Mouse (Mus musculus): ENCODE results near the gene Slc9b1.

Slc9b1 gene

DNA sequence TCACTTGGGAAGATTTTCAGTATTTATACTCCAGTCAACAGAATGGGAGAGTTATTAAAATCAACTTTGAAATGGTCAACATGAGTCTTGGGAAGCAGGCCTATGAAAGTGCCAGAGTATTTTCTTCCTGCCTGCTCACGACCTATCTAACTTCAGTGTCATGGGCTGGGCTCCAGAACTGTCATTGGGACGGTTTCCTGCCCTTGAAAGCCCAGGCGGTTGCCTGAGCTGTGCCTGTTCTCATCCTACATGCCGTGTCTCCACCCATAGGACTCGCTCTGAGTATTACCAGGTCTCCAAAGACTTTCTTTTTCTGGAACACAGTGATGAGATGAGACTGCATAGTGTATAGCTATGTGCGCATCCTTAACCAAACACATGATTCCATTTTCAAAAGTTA is 45.4 kb downstream of the Slc9b1 start:
- no peak for DNase-seq (ENCODE audit: low read depth)

DNA sequence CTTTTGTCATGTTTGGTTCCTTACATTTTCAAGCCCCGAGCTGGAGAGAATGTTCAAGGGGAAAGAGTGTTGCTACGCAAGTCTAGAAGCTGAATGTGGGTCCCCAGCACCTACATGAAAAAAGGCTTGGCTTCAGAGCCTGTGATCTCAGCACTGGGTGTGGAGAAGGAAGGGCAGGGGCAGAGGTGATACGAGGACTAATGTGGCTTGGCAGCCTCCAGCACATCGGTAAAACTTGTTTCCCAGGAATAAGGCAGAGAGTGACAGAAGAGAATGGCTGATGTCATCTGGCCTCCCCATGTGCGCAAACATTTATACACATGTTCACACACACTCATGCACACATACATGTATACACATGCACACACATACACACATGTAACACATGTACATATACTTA is 47.3 kb downstream of the Slc9b1 start:
- no peak for DNase-seq (ENCODE audit: low read depth)

DNA sequence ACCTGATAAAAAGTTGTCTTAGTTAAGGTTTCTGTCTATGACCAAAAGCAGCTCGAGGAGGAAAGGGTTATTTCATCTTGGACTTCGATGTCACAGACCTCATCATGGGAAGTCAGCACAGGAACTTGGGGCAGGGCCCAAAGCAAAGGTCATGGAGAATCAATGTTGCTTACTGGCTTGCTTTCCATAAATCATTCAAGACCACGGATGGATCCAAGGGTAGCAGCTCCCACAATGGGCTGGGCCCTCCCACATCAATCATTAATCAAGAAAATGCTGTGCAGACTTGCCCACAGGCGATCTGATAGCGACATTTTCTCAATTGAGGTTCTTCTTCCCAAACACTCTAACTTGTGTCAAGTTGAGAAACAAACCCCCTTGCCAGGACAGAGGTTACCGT is 48.3 kb downstream of the Slc9b1 start:
- no peak for DNase-seq (ENCODE audit: low read depth)

DNA sequence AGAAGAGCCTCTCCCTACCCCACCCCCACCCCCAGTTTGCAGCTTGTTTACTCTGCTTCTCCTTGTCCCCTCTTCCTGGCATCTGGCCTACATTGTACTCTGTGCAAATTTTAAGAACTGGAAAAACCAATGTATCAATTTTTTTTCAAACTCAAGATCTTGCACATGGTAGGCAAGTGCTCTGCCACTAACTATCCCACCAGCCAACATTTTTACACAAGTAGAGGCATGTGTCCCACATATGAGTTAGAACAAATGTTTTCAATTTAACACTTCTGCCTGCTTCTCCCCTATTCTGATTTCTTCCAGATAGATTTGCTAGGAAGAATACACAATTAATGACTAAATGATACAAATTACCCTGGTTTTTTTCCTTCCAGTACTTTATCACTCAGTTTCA is 49.3 kb downstream of the Slc9b1 start:
- no peak for DNase-seq (ENCODE audit: low read depth)

DNA sequence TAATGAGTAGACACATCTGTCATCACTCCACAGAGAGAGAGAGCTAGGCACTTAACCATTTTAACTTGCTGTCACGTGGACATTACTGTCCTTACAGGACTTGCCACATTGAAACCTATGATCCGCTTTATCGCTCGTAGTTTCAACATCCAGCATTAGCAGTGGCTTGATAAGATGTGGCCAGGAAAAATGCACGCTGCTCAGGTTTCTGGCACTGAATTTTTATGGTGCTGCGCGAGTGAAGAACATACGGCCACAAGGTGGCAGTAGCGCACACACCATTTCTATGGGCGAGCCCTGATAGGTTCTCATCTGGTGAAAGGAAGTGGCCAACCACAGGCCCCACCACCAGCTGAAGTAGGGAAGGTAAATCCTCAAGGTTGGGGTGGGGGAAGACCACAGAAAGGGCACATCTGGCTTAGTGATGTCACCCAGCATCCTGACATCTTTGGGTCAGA is 54.4 kb downstream of the Slc9b1 start:
- peak; percentile 68 for DNase-seq (ENCODE audit: low read depth)

DNA sequence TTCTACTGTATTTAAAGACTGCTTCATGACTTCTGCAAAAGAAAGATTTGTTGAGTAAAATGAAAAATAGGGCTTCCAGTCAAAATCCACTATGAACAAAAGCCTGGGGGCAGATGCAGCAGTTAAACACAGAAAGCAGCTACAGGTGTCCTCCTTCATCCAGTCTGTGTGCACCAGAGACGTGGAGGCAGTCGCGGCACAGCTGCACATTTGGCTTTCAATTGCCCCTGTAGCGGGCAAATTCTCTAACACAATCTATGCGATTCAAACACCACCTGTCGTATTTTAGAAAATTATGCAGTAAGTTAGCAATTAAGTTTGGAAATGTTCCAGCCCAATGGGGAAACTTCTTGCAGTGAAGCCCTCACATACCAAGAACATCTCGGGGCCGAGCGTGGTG is 55.4 kb downstream of the Slc9b1 start:
- no peak for DNase-seq (ENCODE audit: low read depth)

DNA sequence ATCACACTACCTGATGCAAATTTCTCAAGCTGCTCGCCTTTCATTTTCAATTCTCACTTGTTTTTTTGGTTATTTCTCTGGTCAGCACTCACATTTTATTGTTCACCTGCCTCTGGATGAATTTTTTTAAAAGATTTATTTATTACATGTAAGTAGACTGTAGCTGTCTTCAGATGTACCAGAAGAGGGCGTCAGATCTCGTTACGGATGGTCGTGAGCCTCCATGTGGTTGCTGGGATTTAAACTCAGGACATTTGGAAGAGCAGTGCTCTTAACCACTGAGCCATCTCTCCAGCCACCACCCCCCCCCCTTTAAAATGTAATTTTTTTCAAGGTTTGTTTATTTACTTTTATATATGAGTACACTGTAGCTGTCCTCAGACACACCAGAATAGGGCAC is 56.0 kb downstream of the Slc9b1 start:
- DNase-seq (ENCODE audit: low read depth), result no peak

DNA sequence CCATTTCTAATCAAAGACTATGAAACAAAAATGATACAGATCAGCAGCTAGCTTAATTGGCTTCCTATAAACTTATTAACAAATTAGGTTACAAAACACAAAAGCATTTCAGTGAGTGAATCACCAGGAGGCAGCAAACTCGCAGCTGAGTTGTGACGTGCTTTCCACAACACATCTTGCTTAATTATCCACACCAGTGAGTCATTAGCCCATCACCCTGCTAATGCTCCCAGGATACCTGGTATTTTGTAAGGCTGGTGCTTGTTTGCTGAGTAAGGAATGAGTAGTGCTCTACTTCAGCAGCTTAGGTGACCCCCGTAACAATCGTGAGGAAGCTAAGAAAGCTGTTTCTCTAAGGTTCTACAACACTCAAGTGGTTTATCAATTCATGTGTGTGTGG is 56.8 kb downstream of the Slc9b1 start:
- peak; percentile 36 for DNase-seq (ENCODE audit: low read depth)

DNA sequence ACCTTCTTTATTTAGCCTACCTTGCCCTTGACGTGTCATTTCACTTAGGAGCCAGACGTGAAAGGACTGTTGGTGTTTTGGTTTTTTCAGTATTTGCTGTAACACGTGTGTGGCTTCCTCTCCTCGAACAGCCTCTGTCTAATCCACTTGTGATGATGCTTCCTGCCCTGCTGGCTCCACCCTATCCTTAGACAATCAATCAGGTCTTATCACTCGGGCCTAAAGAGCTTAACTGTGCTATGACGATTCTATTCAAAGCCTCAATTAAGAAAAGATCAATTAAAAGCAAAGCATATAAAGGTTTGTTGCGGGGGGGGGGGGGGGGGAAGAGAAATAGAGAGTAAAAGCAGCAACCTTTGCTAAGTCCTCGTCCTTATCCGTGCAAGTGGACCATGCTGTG is 59.5 kb downstream of the Slc9b1 start:
- no peak for DNase-seq (ENCODE audit: low read depth)

DNA sequence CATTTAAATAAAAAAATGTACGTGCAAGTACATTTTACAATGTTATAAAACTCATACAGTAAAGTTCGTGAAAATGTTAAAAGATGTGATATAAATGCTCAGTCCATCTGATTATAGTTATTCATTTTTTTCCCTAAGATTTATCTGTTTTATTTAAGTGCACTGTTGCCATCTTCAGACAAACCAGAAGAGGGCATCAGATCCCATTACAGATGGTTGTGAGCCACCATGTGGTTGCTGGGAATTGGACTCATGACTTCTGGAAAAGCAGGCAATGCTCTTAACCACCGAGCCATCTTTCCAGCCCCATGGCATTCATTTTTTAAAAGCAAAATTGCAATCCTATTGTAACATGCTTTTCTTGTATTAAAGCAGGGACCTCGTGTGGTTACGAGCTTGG is 61.4 kb downstream of the Slc9b1 start:
- no peak for DNase-seq (ENCODE audit: low read depth)

DNA sequence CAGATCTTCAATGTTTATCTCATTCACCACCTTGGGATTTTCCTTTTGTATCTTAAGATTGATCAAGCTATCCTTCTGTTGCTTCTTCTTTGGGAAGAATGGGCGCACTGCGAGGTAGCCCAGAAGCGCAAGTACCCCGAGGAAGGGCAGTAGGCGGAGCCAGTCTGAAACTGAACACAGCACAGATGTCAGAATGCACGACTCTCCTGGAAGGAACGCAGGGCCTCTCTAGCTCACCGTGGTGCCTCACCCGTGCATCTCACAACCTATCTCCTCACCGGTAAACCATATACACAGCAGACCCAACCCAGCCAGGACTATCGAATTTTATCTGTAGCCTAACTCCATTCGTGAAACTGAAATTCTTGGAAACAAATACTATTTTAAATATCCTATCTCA is 63.2 kb downstream of the Slc9b1 start:
- DNase-seq (ENCODE audit: low read depth), result no peak

DNA sequence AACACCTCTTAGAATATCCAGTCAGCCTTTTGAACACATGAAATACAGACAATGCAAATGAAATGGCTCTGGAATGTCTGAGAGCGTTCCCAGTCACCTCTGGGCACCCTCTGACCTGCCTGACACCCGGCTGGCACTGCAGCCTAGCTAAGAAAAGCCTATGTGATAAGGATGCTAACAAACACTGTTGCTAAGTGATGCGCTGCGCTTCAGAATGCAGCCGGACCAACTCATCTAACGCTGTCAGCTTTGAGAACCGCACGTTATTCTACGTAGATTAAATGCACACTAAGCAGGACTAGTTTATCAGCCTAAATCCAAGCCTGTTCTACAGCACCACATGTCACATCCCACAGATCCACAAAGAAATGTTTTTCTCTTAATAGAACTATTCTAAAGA is 64.0 kb downstream of the Slc9b1 start:
- no peak for DNase-seq (ENCODE audit: low read depth)

DNA sequence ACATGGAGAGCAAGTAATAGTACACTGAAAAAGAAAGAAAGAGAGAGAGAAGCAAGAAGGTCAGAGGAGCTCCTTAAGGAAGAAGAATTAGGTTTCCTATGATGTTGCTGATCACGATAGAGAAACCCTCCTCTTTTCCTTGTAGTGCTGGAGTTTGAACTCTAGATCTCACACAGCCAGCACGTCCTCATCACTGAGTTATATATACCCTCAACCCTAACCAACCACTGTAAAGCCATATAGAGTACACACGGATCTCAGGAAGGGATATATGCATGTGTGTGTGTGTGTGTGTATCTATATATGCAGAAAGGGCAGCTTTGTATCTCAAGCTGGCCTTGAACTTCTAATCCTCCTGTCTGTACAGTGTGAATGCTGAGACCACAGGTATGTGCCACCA is 69.4 kb downstream of the Slc9b1 start:
- no peak for DNase-seq (ENCODE audit: low read depth)

DNA sequence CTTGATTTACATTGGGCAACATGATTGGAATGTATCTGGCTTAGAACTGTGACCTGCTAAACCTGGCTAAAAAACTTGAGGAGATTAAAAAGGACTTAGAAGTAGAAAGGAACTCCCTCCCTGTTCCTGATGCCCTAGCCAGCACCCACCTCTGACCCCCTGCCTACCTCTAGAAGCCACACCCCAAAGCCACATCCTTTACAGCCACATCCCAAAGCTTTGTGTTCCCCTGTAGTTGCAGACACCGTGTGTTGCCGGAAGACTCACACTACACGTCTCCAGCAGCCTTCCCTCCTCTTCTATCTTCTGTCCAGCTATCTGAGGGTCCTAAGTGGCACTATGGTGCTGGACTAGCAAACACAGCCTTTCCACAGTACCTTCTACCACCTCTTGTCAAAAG is 70.0 kb downstream of the Slc9b1 start:
- DNase-seq (ENCODE audit: low read depth), result no peak

DNA sequence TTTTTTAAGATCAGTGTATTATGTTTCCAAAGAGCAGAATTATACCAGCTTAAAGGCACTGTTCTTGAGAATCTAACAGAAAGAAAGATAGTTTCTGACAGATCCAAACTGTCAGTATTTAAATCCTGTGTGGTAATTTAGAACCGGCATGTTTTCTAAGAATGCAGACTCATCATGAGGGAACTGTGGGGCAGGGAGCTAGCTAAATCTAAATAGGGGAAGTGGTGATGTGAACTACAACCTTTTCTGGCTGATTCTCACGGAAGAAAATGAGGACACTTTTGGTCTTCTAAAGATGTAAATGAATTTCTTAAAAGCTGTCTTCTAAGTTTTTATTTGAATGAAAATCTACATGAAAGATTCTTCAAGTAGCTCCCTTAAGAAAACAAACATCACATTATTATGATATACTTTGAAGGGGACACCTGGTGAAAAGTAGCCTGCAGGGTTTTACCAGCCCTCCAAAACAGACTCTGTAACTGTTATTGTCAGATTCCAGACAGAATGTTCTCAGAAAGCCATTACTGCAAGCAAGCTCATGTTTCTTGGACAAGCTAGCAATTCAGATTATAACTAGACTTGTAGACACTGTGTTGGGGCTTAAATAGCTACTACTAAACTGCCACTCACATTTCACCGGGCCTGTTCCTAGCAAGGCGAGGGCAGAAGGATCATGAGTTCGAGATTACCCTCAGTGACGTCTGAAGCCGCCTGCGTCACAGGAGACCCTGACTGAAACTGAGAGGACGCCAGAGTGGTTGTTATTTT is 72.9 kb downstream of the Slc9b1 start:
- no peak for DNase-seq (ENCODE audit: low read depth)

DNA sequence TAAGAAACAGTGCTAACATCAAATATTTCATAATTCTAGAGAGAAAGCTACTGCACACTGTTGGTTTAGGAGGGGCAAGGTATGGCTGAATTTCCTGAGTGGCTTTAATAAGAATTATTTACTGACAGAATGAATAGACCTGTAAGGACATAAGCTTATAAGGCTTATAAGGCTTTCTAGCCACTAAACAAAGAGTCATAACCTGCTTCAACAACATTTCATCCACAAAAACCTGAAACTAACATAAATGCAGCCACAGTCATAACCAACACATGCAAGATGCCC is 73.4 kb downstream of the Slc9b1 start:
- DNase-seq (ENCODE audit: low read depth), result no peak

DNA sequence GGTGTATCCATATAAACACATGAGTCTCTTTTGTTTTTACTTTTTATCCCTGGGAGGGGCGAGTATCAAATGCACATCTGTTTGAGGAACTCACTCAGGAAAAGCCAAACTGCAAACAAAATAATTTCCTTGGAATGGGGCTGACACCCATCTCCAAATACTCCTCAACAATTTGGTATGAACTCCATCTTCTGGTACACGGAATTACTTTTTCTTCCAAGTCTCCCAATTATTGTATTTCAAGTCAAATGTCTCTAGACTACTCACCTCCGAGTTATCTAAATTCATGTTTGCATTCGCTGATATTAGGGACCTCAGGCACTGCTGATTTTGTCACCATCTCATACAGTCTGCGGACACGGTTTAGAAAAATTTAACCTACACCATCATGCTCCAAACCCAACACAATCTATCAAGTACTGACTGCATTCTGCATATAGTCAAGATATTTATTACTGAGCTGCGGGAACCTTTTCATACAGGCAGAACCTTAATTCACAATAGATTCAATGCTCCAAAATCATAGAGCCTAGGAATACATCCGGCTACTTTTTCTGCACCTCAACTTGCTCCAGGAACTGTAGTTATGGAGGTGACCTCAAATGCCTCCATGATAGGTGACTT is 74.5 kb downstream of the Slc9b1 start:
- no peak for DNase-seq (ENCODE audit: low read depth)

DNA sequence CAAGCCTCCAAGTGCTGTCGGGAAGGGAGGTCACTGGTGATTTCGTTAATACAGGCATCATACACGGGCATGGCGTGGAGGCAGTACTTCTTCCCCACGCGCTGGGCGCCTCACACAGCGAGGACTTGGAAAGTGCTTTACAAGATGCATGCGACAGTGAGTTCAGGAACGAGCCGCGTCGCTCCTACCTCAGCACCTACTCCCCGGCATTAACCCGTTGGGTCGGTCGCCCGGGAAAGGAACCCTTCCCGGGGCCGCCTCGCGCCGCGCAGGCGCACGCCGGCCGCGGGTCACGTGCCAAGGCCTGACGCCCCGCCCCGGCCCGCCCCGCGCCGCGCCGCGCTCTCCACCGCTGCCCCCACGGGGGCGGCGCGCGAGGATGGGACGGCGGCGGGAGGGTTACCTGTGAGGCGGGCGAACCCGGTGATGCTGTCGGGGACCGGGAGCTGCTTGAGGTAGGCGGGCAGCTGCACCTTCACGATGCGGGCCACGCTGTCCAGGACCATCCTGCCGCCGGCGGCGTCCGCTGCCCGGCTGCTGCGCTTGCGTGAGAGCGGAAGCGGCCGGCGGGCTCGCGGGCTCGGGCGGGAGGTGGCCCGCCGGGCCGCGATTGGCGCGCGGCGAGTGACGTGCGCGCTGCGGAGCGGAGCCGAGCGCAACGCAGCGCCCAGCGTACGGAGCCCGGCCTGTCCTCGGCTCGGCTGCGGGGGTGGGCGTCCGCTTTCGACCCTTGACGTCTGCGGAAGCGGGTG is 75.2 kb downstream of the Slc9b1 start:
- DNase-seq (ENCODE audit: low read depth), result peak; percentile 61

DNA sequence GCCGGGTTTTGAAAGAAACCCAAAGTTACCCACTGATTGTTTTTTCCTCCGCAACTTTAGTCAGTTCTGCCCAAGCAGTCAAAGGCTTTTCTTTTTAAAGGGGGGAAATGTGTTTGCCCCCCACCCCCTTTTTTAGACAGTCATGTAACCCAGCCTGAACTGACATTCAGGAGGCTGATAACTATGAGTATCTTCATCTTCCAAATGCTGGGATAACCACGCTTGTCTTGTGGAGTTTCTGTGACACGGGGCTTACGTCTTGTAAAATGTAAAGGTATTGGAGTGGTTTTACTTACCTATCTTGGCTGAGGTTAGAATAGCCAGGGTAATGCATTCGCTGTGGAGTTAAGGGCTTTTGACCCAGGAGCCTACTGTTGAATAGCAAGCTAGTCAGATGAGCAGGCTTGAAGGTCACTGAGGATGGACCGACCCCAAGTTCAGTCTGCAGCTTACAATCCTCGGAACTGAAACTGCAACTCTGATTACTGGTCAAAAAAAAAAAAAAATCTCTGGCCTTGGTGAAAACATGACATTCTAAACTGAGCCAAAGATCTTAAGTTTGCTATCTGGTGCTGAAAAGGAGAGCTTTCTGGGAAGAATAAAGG is 75.9 kb downstream of the Slc9b1 start, which contains the start of gene Cisd2:
Gene Cisd2, minus strand, starts transcription at position 318 of the 605 bp plus-strand sequence.
- DNase-seq (ENCODE audit: low read depth), result no peak

DNA sequence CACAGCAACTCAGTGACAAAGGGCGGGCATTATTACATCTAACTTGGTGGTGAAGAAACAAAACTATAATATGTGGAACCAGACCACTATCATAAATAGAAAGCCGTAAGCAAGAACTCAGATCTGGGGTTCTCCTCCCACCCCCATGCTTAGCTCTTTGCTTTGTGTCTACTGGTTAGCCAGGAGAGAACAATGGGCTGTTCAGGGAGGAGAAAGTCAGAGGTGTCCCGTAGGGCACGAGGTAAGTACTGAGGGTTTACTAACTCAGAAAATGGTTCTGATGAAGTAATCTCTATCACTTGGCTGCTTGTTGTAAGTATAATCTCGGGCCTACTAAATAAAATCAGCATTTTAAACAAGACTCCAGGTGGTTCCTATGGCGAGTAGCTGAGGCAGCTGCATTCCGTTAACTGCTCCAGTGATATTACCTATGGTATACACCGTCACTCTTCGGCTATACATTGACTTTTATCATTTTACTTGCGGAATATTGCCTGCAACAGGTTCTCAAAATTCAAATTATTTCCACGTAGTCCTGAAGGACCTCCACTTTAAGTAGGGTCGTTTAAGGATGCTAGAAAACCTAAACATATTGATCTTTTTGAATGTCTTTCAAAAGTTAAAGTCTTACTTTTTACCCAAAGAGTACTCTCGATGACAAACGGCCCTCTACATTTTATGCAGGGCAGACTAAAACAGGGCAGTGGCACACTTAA is 89.2 kb downstream of the Slc9b1 start:
- no peak for DNase-seq (ENCODE audit: low read depth)

DNA sequence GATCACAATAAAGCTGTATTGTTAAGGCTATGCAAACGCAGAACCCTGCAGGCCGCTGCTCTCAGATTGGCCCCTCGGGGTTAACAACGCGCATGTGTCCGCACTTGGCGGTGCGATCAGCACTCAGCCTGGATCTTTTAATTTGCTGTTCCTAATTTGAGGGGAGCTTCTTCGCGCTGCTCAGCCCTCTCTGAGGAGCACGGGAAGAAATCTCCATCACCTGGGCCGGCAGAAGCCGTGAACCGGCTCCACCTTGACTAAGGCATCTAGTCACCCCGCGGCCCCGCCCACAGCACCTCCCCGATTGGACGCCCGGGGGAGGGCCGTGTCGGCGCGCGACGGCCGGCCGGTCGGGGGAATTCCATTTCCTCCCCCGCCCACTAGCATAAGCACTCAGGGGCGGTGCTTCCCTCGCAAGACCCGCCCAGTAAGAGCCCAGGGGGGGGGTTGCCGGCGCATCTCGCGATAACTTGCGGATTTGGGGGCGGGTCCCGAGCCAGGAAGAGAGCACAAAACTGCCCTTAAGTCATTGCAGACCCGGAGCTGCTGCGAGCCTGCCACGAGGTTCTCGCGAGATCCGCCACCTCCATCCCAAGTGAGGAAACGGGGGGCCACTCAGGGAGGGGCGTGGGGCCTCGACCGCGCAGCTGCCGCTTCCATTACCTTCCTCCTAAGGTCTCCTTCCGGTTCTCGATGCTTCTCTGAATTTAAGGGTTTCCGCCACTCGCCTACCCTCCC is 90.1 kb downstream of the Slc9b1 start, which contains the start of gene Ube2d3:
Gene Ube2d3, plus strand, starts transcription at position 392 of the 738 bp plus-strand sequence.
- DNase-seq (ENCODE audit: low read depth), result peak; percentile 97
